Comparison of ENCODE assay signal across 11 mouse cellular contexts in the genomic region with DNA sequence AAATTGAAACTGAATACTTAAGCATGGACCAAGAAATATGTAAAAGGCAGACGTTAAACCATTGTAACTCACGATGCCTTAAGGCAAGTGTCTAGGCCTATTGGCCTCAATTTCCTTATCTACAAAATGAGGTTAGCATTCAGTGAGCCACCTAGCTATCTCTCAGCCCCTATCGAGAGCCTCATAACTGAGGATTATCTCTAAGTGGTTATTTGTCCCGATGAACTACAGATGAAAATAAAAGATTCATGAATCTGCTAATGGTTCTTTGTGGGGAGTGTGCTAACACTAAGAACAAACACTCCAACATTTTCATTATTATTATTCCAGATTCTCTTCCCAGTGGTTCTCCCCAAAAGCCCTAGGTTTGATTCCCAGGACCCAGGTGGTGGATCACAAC. TPM values are rescaled to one million over a fixed set of nuclear protein-coding genes. Genes with fewer than 3 reads are reported as not detected.
A peak's percentile ranks its signal among the peaks of the same experiment; 100 is the strongest.
DNase-seq lines count a peak whose midpoint lies in the region; ATAC-seq and TF ChIP-seq lines count a peak whose summit lies in the region.
"Had no signal": no experiment of that assay in that cellular context is flagged by ENCODE, and none has a peak within 500 bp of the region (broad histone marks: within the 10 kb centered on the region; RNA-seq: fewer than 3 reads in every experiment).

No protein-coding gene starts in this region.

- H3K9ac ChIP-seq in heart, embryonic 13.5 days = no peak overlapping the region
- no peak overlapping the region for H3K9ac ChIP-seq in lung, embryonic 14.5 days
- H3K9ac ChIP-seq in embryonic facial prominence, embryonic 15.5 days = no peak overlapping the region
- no peak overlapping the region for H3K9ac ChIP-seq in midbrain, postnatal 0 days (replicated peaks; ENCODE audit: low read length, poor library complexity, severe bottlenecking)
- H3K9ac ChIP-seq in forebrain, embryonic 12.5 days = no peak overlapping the region

- H3K4me3 ChIP-seq in heart, embryonic 13.5 days = peak overlapping the region; percentile 88
- H3K4me3 ChIP-seq in lung, embryonic 14.5 days (ENCODE audit: low read depth, low read length) = no peak overlapping the region
- 0 out of 2 replicates have a peak overlapping the region, but pooled peaks have one; percentile 2 for H3K4me3 ChIP-seq in embryonic facial prominence, embryonic 15.5 days (replicated peaks)
- H3K4me3 ChIP-seq in midbrain, postnatal 0 days (ENCODE audit: low read depth, low read length) = no peak overlapping the region; the same call in 1 of the 2 replicates
- no peak overlapping the region for H3K4me3 ChIP-seq in forebrain, embryonic 12.5 days (replicated peaks)

- TF ChIP-seq CTCF in lung, embryonic 14.5 days (IDR thresholded peaks at IDR 0.05; ENCODE audit: low read depth) = no peak
- TF ChIP-seq CTCF in midbrain, postnatal 0 days (IDR thresholded peaks at IDR 0.05) = no peak

- peaks cover 9% of the 10 kb centered on the region for H3K36me3 ChIP-seq in heart, embryonic 13.5 days
- H3K36me3 ChIP-seq in lung, embryonic 14.5 days (ENCODE audit: insufficient read depth) = no peaks in the 10 kb centered on the region
- H3K36me3 ChIP-seq in embryonic facial prominence, embryonic 15.5 days = no peaks in the 10 kb centered on the region
- no peaks in the 10 kb centered on the region for H3K36me3 ChIP-seq in midbrain, postnatal 0 days (ENCODE audit: insufficient read depth, low read length)
- no peaks in the 10 kb centered on the region for H3K36me3 ChIP-seq in forebrain, embryonic 12.5 days (replicated peaks)

- H3K9me3 ChIP-seq in heart, embryonic 13.5 days = no peaks in the 10 kb centered on the region
- no peaks in the 10 kb centered on the region for H3K9me3 ChIP-seq in lung, embryonic 14.5 days (ENCODE audit: low read depth, low read length)
- no peaks in the 10 kb centered on the region for H3K9me3 ChIP-seq in embryonic facial prominence, embryonic 15.5 days (replicated peaks)
- H3K9me3 ChIP-seq in midbrain, postnatal 0 days (ENCODE audit: low read length) = no peaks in the 10 kb centered on the region
- H3K9me3 ChIP-seq in forebrain, embryonic 12.5 days = no peaks in the 10 kb centered on the region

- peak overlapping the region; percentile 88 for H3K4me2 ChIP-seq in heart, embryonic 13.5 days
- peak overlapping the region; percentile 77; the same call in 1 of the 2 replicates for H3K4me2 ChIP-seq in lung, embryonic 14.5 days
- H3K4me2 ChIP-seq in embryonic facial prominence, embryonic 15.5 days (replicated peaks) = peak overlapping the region; percentile 85
- H3K4me2 ChIP-seq in midbrain, postnatal 0 days (ENCODE audit: low read depth, low read length, poor library complexity, severe bottlenecking) = peak overlapping the region; percentile 74
- H3K4me2 ChIP-seq in forebrain, embryonic 12.5 days = no peak overlapping the region

- ATAC-seq in heart, embryonic 13.5 days (ENCODE audit: extremely low read depth, insufficient number of reproducible peaks, low FRiP score, low TSS enrichment) = no peak
- ATAC-seq in lung, embryonic 14.5 days (ENCODE audit: insufficient read depth) = no peak
- ATAC-seq in embryonic facial prominence, embryonic 15.5 days (ENCODE audit: insufficient number of reproducible peaks, low FRiP score, low TSS enrichment, low read depth) = no peak
- ATAC-seq in midbrain, postnatal 0 days (ENCODE audit: low FRiP score) = no peak
- ATAC-seq in forebrain, embryonic 12.5 days (ENCODE audit: low FRiP score) = no peak

- DNase-seq in heart, adult 11 months = no peak
- no peak for DNase-seq in lung, embryonic 14.5 days
- no peak for DNase-seq in lung, postnatal 14 days
- DNase-seq in midbrain, postnatal 0 days (ENCODE audit: low spot score) = no peak
- no peak for DNase-seq in embryo, embryonic 10 days (ENCODE audit: low spot score)
- DNase-seq: cerebellum, adult 11-12 months; thymus, postnatal 36 days had no signal

- WGBS in heart, embryonic 13.5 days = 35% methylated on average over 4 of the region's 4 CpGs
- WGBS in lung, embryonic 14.5 days = 59% methylated on average over 4 of the region's 4 CpGs
- WGBS in embryonic facial prominence, embryonic 15.5 days = 68% methylated on average over 4 of the region's 4 CpGs
- 54% methylated on average over 4 of the region's 4 CpGs for WGBS in midbrain, postnatal 0 days
- WGBS in forebrain, embryonic 12.5 days = 83% methylated on average over 4 of the region's 4 CpGs

- H3K27me3 ChIP-seq in heart, embryonic 13.5 days (replicated peaks) = no peaks in the 10 kb centered on the region
- no peaks in the 10 kb centered on the region for H3K27me3 ChIP-seq in lung, embryonic 14.5 days (ENCODE audit: insufficient read depth, low read length)
- H3K27me3 ChIP-seq in embryonic facial prominence, embryonic 15.5 days = no peaks in the 10 kb centered on the region
- H3K27me3 ChIP-seq in midbrain, postnatal 0 days (ENCODE audit: insufficient read depth, low read length) = no peaks in the 10 kb centered on the region
- H3K27me3 ChIP-seq in forebrain, embryonic 12.5 days = 0 out of 2 replicates have a peak, but pooled peaks cover 6% of the 10 kb centered on the region

- H3K27ac ChIP-seq in heart, embryonic 13.5 days (replicated peaks) = no peak overlapping the region
- H3K27ac ChIP-seq in lung, embryonic 14.5 days (ENCODE audit: low read depth) = no peak overlapping the region
- no peak overlapping the region for H3K27ac ChIP-seq in embryonic facial prominence, embryonic 15.5 days (replicated peaks)
- H3K27ac ChIP-seq in midbrain, postnatal 0 days (ENCODE audit: low read depth, low read length) = no peak overlapping the region
- no peak overlapping the region for H3K27ac ChIP-seq in forebrain, embryonic 12.5 days
- H3K27ac ChIP-seq: macrophage had no signal

- H3K4me1 ChIP-seq in heart, embryonic 13.5 days = peaks cover 51% of the 10 kb centered on the region
- H3K4me1 ChIP-seq in lung, embryonic 14.5 days (ENCODE audit: insufficient read depth) = no peaks in the 10 kb centered on the region
- peaks cover 31% of the 10 kb centered on the region for H3K4me1 ChIP-seq in embryonic facial prominence, embryonic 15.5 days
- no peaks in the 10 kb centered on the region for H3K4me1 ChIP-seq in midbrain, postnatal 0 days (ENCODE audit: insufficient read depth, low read length)
- peaks cover 25% of the 10 kb centered on the region for H3K4me1 ChIP-seq in forebrain, embryonic 12.5 days

RNA-seq across cellular contexts. Expression of gene Stat3, which starts 2.0 kb away (rescaled TPM):
- 41.8 and 42.9 TPM in 2 replicates for polyA plus RNA-seq in heart, embryonic 13.5 days (2015; fragmentation: Nextera tagmentation; extraction: Ambion mirVana)
- 33.8 and 36.5 TPM in 2 replicates for polyA plus RNA-seq in lung, embryonic 14.5 days (2014; fragmentation: Nextera tagmentation; extraction: Ambion mirVana)
- 75.6 and 79.3 TPM in 2 replicates for polyA plus RNA-seq in embryonic facial prominence, embryonic 15.5 days (2015; fragmentation: Nextera tagmentation; extraction: Ambion mirVana)
- 37.8 and 47.1 TPM in 2 replicates for total RNA-seq in midbrain, postnatal 0 days (2014; rRNA removed)
- 34.2 and 40.8 TPM in 2 replicates for polyA plus RNA-seq in midbrain, postnatal 0 days (2015; fragmentation: Nextera tagmentation; extraction: Ambion mirVana)
- polyA plus RNA-seq in forebrain, embryonic 12.5 days (2016; fragmentation: Nextera tagmentation; extraction: Ambion mirVana) = 30.8 and 34.1 TPM in 2 replicates

RNA-seq across cellular contexts. Expression of gene Cavin1, which starts 33.4 kb away (rescaled TPM):
- 348 and 370 TPM in 2 replicates for polyA plus RNA-seq in heart, embryonic 13.5 days (2015; fragmentation: Nextera tagmentation; extraction: Ambion mirVana)
- polyA plus RNA-seq in lung, embryonic 14.5 days (2014; fragmentation: Nextera tagmentation; extraction: Ambion mirVana) = 137 and 143 TPM in 2 replicates
- 330 and 343 TPM in 2 replicates for polyA plus RNA-seq in embryonic facial prominence, embryonic 15.5 days (2015; fragmentation: Nextera tagmentation; extraction: Ambion mirVana)
- 24.8 and 26.0 TPM in 2 replicates for total RNA-seq in midbrain, postnatal 0 days (2014; rRNA removed)
- polyA plus RNA-seq in midbrain, postnatal 0 days (2015; fragmentation: Nextera tagmentation; extraction: Ambion mirVana) = 46.0 and 47.5 TPM in 2 replicates
- polyA plus RNA-seq in forebrain, embryonic 12.5 days (2016; fragmentation: Nextera tagmentation; extraction: Ambion mirVana) = 29.9 and 35.6 TPM in 2 replicates

Comparison
In these comparisons a context has a peak if more than half of its experiments do, and no peak if none do; other contexts are left out.
1. H3K4me3 ChIP-seq: peak in heart, embryonic 13.5 days (single experiment) and embryonic facial prominence, embryonic 15.5 days (single experiment); none in lung, embryonic 14.5 days (single experiment), midbrain, postnatal 0 days (single experiment) and forebrain, embryonic 12.5 days (single experiment).